Mouse (Mus musculus): ENCODE results near the gene Mrpl20.

- TF ChIP-seq CTCF (IDR thresholded peaks at IDR 0.05; ENCODE audit: borderline replicate concordance, insufficient read depth, low read depth, low read length) (no peak), POLR2A (IDR thresholded peaks at IDR 0.05; ENCODE audit: borderline replicate concordance, insufficient read depth, low read length) (no peak)
Measured at GRCm38 (mm10) chr4:155831831-155832230, 29.2 kb downstream of the Mrpl20 start.
